Mouse (Mus musculus) cerebellum, adult 2 months (tissue): Measurements from ENCODE around the gene Slc44a1.

Source experiments
- CTCF ChIP-seq: fragments of 200-500 bp; IDR thresholded peaks from 2 replicates; pipeline ENCODE4 v1.5.1; 2011; ENCODE audit warnings: low read depth, mild to moderate bottlenecking, control low read depth, low read length, moderate library complexity, borderline replicate concordance; ENCODE audit not compliant: insufficient read depth
- POLR2A ChIP-seq: fragments of 200-500 bp; IDR thresholded peaks from 2 replicates; pipeline ENCODE4 v1.6.1; 2011; ENCODE audit warnings: low read length, control low read depth, borderline replicate concordance; ENCODE audit not compliant: insufficient read depth

GRCm38 (mm10) chr4:53539929-53540328, 99.7 kb downstream of the Slc44a1 start:
- TF ChIP-seq CTCF (no peak), POLR2A (no peak)
